Mouse (Mus musculus): ENCODE results near the gene Crybb2. TPM values are rescaled to one million over a fixed set of nuclear protein-coding genes. Genes with fewer than 3 reads are reported as not detected.

Crybb2 gene
- polyA plus RNA-seq, 2 experiments from 2014 or later, result not detected

DNA sequence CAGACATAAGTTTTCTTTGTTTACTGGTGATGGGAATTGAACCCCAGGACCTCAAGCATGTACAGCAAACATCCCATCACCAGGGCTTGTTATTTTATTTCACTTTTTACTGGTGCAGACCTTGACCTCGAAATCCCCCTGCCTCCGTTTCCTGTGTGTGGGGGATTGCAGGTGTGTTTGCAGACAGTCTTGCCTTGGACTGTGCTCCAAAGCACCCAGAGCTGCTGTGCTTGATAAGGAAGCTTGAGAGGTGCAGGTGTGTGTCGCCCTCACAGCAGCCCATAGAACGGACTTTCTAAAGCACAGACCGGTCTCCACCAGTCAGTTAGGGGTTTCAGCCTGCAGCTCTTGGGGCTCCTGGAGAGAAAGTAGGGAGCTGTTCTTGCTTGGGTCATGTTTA, 43.2 kb downstream of the Crybb2 start:
- ATAC-seq, result no peak

DNA sequence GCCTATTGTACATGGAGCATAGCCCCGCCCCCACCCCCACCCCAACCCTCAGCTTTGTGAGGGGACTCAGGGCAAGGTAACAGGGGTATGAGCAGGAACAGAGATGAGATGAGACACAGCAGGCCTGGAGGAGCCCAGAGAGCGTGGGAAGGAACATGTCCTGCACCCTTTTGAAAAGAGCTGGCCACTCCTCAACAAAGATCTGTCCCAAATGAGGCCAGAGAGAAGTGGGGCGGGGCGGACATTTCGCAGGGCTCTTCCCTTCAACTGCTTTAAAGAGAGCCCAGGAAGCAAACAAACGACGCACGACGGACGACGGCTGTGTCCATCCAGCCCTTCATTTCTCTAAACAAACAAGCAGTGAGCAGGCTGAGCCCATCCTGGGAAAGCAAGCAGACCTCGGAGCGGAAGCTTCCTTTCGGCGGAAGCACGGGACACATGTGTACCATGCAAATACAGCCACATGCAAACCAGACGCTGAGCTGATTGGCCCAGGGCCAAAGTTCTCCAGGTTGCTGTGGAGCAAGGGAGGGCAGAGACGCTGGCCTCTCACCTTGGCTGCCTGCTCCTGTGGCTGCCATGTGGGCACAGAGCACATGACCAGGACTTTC, 45.7 kb downstream of the Crybb2 start:
- ATAC-seq, result no peak

DNA sequence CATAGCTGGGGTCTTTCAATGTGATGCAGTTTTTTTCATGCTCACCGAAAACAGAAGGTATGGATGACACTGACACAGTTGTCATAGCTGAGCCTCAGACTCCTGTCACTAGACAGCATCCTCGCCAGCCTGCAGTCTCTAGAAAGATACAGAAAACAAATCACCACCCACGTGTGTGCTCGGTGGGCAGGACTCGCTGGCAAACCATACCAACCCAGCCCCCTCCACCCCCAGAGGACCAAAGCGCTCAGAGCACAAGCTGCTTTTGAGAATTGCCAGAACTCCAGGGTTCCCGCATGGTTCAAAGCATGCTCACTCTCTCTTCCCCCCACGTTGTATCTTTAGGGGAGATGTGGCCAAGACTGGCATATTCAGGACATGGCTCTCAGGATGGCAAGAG, 51.7 kb downstream of the Crybb2 start:
- no peak for ATAC-seq

DNA sequence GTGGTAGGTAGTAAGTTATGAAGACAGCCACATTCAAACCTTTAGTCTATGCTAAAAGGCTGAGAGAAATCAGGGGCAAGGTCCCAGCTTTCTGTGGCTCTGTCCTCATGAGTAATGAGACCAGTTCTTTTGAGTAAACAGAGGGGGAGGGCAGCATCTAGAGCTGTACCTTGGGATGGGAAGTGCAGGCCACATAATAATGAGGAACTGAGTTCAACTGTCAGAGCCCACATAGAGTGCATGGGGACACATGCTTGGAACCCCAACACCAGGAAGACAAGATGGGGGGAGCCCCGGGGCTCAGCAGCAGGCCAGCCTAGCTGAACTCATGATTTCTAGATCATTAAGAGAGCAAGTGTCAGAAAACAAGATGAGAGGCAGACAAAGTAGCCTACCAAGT, 52.9 kb downstream of the Crybb2 start:
- no peak for ATAC-seq

DNA sequence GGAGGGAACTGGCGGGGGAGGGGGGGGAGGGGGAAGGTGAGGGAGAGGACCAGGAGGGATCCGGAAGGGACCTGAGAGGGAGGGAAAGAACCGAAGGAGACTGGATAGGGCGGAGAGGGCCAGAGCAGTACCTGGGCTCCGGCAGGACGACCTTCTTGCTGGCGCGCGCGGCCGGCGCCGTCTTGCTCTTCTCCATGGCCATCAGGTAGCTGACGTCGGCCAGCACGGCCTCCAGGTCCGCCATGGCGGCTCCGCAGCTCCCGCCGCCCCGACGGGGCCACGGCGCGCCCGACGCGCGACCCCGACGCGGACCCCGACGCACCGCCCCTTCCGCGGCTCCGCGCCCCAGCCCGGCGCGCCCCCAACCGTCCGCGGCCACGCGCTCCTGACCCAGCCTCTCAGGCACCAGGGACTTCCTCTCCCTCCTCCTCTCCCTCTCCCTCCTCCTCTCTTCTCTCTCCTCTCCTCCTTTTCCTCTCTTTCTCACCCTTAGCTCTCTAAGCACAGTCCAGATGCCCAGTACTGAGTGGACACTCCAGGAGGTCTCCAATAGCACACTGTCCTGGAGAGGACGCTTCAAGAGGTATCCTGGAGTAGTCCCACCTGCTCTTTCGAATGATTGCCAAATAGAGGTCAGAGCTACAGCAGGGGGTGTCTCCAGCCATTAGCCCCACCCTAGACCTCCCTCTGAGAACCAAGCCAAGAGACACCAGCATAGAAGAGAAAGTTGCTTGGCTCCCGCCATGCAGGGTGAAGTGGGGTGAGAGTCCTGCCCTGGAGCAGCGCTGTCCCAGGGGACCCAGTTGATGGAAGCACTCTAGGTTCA, 54.5 kb downstream of the Crybb2 start, which contains the start of gene Grk3:
Grk3 (minus strand) TSS at position 556 of the 826 bp plus-strand sequence.
- ATAC-seq, result no peak

DNA sequence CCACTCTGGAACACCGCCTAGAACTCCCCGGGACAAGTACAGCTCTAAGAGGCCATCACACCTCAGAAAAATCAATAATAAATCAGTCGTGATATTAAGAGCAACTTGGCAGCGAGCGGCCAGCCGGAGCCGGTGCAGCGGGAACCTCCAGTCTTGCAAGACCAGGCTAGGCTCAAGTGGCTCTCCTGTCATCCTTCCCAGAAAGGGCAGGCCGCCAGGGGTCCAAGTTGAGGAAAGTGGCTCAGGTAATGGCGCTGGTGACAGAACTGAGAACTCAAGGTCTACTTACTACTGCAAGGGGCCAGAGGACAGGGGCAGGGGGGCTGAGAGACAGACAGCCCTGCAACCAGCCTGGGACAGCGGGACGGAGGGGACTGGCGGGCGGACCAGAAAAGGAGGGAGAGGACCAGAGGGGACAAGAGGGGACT, 55.1 kb downstream of the Crybb2 start:
- no peak for ATAC-seq

DNA sequence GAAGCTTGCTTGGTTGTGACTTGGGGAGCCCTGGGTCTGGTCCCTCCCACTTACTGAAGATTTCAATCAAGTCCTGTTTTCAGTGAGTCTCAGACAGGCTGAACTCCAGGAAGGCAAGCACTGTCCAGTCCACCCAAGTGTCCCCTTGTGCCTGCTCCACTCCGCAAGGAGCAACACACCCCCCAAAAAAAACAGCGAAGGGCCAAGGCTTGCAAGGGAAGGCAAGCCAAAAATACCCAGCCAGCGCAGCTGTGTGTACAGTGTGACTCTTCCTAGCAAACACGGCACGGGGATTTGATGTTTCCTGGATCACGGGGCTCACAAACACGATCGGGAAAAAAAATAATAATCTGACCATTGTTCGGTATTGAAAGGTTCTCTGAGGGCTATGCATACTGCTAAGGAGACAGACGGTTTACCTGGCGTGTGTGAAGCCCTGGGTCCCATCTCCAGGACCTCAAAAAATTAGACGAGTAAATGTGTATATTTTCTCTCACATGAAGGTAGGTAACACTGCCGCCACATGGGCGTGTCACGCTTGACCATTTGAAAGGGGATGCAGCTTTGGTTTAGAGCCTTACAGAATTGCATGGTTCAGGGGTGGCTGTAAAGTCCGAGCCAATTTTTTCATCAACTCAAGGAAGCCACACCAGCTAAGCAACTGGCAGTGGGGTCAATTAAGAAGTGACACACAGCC, 55.7 kb downstream of the Crybb2 start:
- no peak for ATAC-seq

DNA sequence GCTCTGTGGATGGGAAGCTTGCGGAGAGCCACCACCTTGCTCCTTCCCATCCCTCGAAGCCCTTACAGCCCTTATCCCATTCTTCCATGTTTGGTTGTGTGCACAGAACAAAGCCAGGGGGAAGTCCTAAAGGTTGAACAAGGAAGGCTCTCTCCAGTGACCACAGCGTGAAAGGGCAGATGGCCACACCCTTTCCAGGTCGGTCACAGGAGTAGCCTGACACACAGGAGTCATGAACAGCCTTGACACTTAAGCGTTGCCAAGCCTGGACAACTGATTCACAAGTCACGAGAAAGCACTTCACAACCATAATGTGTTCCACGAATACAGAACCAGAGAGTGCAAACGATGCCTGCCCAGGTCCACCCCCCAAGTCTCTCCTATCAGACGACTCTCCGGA, 58.0 kb downstream of the Crybb2 start:
- ATAC-seq, result no peak

DNA sequence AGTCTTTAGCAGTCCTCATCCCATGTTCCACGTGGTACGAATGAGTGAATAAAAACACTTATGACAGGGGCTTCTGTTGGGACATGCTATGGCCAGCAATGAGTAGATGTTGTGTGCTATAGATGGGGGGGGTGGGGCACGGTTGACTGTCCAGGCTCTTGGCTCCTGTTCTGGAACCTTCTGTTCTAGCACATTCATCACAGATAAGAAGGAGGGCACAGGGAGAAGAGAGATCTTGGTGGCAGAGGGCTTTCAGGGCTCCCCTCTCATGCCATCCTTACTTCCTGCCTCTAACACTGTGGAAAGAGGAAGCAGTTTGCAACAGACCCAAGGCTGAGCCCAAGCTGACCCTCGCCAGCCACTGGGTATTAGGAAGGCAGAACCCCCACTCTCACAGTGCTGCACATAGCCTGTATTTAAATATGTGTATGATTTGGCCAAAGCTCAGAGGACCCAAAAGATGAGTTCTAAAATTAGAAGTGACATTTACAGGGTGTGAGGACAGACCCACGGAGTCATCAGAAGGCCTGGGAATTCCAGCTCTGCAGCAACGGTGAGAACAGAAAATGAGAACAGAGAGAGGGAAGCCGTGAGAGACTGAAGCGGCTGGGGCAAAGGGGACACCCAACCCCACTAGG, 60.6 kb downstream of the Crybb2 start:
- no peak for ATAC-seq

DNA sequence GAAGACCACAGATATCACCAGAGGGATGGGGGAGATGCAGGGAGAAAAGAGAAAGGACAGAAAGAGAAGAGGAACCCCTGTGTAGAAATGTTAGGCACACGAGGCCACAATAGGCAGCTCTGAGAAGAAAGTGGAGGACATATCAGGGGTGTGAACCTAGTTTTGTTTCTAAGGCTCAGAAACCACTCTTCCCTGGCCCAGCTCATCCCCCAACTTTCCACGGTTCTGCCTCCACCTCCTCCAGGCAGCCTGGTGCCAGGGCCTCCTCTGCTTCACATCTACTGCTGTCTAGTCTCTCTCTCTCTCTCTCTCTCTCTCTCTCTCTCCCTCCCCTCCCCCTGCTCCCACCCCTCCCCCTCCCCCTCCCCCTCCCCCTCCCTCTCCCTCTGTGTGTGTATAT, 61.4 kb downstream of the Crybb2 start:
- ATAC-seq, result no peak

Other genes with a start within 250 kb of the Crybb2 start
- gene Myo18b, start 173.8 kb downstream of the Crybb2 start, polyA plus RNA-seq (2017; shearing (Covaris generic)), result not detected
- gene Grk3, start 54.3 kb downstream of the Crybb2 start, polyA plus RNA-seq (2017; shearing (Covaris generic)), result not detected
- not detected for gene Crybb3, start 11.5 kb upstream of the Crybb2 start, polyA plus RNA-seq (2017; shearing (Covaris generic))
- gene 2900026A02Rik, start 151.1 kb upstream of the Crybb2 start, polyA plus RNA-seq (2017; shearing (Covaris generic)), result under 1 TPM; 0.24 to 0.60 TPM
- not detected for gene Tmem211, start 156.8 kb upstream of the Crybb2 start, polyA plus RNA-seq (2017; shearing (Covaris generic))
- gene Sgsm1, start 240.7 kb upstream of the Crybb2 start, polyA plus RNA-seq (2017; shearing (Covaris generic)), result not detected

Data from activated CD4-positive, CD25-positive, alpha-beta regulatory T cell, adult 4 months (primary cell).